Mouse (Mus musculus): ENCODE results near the gene Macrod2.
A peak's percentile ranks its signal among the peaks of the same experiment; 100 is the strongest.

The Macrod2 gene

DNA sequence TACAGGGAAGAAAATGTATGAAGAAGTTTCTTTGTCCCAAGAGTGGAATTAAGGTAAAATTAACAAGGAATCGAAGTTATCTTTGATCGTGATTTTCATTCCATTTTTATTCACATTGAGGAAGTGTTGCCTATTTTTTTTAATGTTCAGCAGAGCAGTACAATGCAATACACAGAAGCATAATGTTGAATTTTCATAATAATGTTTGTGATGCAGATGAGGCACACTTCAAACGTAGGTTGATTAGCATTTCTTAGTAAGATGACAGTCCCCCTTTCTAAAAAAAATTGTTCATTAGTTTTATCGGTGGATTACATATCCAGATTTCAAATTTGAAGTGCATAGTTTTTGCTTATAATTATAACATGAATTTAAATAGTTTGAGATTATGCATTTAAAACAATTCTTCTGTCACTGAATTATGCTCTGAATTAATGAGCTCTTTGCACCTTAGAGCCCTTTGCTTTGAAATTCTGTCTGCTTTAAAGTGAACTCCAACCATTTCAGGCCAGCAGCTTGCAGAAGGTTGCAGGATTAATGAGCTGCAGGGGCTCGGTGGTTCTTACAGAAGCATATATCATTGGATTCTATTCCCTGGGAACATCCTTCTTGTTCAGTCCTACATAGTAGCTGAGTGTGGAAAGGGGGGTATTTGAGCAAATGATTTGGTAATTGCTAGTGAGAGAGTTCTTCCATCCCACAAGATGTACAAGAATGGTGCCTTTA, 787.1 kb downstream of the Macrod2 start:
- DNase-seq (ENCODE audit: extremely low read depth, low read depth, low spot score) = no peak

DNA sequence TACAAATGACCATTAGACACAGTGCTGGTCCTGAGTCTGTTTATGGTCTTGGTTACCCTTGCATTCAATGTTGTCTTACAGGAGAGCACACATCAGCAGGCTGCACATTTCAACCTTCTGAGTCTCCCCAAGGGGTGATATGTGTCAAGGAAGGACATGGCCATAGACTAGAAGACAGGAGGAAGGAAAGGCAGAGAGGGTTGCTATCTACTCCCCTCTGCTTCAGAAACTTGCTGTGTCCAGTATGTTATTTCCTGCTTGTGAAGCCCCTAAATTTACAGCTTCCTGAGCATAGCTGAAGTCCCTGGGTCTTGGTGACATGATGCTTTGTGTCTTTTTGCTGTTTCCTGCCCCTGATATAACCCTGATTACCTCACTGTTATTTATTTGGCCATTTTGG, 799.4 kb downstream of the Macrod2 start:
- DNase-seq (ENCODE audit: extremely low read depth, low read depth, low spot score) = no peak

DNA sequence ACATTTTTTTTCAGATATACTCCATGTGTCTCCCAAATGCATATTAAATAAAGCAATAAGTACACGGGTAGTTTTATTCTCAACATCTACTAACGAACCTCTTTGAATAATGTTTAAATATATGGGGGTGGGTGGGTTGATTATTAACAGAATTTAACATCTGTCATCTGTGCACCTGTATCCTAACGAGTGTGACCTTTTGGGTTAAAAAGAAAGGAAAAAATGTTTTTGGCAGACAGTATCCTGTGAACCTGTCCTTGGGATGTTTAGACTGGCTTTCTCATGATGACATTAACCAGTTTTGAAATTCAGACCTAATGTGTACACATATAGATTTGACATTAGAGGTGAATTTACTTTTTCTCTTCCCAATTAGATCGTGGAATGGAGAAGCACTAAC, 805.4 kb downstream of the Macrod2 start:
- DNase-seq (ENCODE audit: extremely low read depth, low read depth, low spot score) = no peak

DNA sequence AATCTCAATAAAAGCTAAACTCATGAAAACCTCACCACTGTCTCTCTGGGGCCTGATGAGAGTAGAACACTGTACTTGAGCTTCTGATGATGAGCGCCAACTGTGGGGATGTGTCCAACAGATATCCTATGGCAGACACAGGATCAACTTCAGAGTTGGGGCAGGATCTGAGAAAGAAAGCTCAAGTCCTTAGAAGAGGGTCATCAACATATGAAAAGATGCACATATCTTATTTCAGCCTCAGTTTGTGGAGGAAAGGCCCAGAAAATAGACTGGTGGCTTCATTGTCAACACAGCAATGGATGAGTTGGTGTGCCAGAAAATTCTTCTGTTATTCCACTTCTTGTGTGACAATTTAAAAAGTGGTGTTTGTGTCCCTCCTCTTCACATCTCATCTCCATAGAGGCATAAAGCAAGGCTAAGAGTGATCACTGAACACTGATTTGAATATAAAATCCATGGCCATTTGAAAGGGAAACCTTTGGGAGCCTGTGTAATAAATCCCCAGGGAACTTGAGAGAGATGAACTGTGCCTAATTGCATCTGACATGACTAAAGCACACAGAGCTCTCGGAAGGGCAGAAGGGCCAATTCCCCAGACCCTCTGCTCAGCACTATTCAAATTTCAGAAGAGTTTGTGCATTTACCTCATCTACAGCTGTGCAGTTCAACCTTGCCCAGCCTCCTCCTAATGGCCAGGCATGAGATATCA, 806.4 kb downstream of the Macrod2 start:
- DNase-seq (ENCODE audit: extremely low read depth, low read depth, low spot score) = no peak

DNA sequence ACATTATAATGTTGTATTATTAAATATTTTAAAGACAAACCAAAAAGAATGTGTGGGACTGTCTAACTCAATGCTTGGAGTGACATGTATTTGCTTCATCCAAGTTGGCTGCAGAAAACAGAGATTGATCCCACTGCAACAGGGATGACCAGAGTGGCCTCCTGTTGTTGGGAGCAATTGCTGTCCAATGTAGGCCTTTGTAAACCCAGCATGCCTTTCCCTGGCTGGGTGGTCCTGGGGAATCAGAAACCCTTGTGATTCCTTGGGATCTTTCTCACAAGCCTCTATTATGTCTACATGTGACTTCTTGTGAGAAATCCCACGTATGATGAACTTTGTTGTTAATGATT, 806.9 kb downstream of the Macrod2 start:
- no peak for DNase-seq (ENCODE audit: extremely low read depth, low read depth, low spot score)

DNA sequence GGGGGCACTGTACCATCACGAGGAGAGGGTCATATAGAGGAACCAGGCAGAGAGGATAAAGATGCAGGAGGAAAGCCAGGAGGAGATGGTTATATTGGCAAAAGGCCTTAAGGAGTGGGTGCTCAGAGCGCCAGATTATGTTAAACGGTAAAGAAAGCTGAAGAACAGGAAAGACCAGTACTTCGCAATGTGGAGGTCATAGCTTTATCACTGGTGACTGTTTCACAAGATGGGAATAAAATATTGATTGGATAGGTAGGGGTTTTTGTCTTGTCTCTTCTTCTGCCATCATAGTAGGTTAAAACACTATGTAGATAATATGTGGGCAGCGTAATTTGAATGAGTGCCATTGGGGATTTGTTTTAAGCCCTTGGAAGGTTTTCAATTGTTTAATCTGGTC, 816.2 kb downstream of the Macrod2 start:
- DNase-seq (ENCODE audit: extremely low read depth, low read depth, low spot score) = peak; percentile 68

DNA sequence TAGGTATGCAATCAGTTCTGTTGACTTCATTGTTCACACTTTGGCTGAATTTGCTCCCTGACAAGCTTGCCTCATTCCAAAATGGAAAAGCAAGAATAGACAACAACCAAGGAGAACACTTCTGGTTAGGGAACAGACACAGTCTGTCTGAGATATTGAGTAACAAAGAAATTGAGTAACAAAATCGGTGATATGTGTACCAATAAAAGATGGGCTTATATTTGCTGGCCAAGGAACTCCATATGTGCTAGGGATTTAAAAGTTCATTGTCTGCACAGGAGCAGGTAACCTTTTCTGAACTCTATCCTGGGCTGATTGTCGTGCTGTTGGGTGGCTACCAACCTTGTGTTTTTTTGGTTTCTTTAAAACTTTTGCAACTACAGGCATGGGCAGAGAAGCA, 817.2 kb downstream of the Macrod2 start:
- peak; percentile 70 for DNase-seq (ENCODE audit: extremely low read depth, low read depth, low spot score)

DNA sequence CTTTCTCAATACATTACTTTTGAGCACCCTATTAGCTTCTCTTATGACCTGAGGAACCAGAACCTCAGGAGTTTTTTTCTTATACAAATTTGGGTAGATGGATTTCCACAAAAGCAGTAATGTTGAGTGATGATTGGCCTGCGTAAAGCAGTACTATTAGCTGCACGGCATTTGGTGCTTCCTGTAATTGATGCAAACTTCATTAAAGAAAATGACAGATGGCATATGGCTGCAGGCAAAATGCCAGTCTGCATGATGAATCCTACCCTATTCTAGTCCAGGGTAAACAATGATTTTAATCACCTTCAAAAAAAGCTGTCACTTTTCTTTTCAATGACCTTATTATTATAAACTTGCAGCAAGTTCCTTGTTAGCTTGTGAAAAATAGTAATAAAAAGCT, 822.4 kb downstream of the Macrod2 start:
- DNase-seq (ENCODE audit: extremely low read depth, low read depth, low spot score) = no peak

DNA sequence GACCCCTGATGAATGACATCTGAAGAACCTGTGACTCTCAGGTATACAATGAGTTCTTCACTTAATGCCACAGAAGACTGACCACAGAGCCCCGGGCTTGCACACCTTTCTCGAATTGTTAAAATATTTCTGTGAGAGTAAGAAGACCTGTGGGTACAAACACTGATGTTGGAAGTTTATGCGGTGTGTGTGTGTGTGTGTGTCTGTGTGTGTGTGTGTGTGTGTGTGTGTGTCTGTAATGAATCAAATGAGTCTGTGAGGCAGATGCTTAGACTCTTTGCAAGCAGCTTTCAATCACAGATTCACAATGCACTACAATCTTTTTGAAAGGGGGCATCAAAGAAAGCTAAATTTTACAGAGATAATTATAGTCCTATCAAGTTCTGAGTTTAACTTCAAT, 822.8 kb downstream of the Macrod2 start:
- DNase-seq (ENCODE audit: extremely low read depth, low read depth, low spot score) = no peak

DNA sequence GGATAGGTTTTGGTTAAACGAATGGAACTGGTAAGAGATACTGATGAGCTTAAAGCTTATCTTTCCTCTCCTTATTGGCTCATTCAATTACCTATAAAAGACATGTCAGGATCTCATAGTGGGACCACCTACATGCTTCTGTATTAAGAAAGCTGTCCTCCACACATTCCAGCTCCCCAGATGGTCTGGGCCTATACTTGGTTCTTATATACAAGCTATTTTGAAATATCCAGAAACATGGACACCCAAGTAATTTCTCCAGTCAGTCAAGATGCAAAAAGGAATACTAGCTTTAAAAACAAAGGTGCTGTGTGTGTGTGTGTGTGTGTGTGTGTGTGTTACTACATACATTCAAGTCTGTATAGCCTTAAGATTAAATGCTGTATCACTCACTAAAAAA, 833.7 kb downstream of the Macrod2 start:
- no peak for DNase-seq (ENCODE audit: extremely low read depth, low read depth, low spot score)

DNA sequence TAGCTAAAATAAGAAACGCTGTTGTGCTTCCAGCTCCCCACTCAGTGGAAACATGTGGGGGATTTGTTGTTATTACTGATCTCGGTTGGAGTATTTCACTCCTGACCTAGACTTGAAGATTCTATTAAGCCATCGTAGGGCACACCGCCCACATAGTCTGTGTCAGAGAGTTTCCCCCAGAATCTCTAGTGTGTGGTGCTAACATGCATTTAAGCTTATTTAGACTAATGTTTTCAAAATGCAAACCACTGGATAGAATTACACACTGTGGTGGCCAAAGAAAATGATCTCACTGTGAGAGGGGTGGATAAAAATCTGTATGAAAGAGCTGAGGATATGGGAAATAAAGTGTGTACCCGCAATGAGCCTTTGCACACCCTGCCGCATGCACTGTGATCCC, 834.7 kb downstream of the Macrod2 start:
- no peak for DNase-seq (ENCODE audit: extremely low read depth, low read depth, low spot score)

DNA sequence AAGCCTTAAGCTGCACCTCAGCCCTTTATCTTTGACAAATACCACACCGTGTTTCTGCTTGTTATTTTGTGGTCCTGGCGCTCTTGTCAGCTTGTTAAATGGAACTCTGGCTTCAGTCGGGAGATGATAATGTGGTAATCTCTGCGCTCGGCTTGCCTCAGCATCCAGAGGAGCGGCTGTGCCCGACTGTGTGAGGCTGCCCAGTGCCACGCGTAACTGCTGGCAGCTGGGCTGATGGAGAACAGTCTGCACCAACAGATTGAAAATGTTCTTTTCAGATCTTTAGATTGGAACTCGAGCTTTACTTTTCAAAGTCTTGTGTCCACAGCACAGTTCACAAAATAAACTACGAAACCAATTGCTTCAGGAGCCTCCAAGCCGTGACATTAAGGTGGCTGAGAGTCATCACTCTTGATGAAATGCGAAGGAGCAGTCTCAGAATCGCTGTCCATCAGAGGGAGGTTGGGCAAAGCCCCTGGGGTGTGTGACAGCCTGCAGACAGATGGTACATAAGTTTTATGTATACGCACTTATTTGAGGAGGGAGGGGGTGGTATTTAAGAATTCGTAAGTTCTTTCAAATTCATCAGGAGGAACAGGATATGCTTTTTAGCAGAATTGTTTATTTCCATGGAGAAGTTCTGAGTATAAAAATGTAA, 836.0 kb downstream of the Macrod2 start:
- no peak for DNase-seq (ENCODE audit: extremely low read depth, low read depth, low spot score)

DNA sequence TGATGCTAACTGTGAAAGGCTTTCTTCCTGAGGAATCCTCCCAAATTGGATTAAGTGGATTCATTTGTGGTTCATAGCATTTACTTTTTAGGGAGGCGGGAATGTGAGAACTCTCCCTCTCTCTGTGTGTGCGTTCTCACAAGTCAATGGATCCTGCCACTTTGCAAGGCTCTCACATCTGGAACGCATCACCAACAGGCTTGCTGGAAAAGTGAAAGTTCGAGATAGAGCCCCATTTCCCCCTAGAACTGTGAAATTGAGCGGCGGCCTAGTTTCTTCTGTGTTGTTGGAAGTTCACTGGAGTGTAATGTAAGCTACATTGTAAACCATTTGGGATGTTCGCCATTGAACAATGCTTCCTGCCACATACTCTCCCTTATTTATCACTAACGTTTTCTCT, 839.2 kb downstream of the Macrod2 start:
- DNase-seq (ENCODE audit: extremely low read depth, low read depth, low spot score) = no peak

DNA sequence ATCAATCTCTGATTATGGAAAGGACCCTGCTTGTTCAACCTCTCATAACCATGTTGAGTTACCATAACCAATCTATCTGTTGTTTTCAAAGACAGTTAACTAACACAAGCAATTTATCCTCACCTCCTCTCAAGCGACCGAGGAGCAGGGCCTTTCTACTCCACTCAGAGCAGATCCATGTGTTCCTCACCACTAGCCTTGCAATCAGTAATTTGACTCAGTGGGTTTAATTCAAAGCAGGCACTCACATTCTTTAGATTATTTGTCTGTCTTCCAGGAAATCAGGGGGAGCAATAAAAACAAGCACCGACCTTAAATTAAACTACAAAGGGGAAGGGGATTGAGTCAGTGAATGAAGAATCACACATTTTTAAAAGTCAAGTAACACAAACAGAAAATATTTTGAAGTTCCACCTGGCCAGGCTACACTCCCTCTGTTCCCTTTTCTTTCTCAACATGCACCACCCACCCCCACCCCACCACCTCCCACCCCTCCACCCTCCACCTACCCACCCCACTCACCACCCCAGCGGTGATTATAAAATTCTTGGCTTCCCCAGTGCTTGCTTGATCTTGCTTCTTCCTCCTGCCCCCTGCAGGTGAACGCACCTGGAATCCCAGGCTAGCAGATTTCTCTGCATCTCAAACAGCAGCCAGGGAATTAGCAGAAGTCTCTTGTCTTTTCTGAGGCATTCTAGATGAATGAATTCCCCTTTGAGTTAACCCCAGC, 839.8 kb downstream of the Macrod2 start:
- DNase-seq (ENCODE audit: extremely low read depth, low read depth, low spot score) = no peak

DNA sequence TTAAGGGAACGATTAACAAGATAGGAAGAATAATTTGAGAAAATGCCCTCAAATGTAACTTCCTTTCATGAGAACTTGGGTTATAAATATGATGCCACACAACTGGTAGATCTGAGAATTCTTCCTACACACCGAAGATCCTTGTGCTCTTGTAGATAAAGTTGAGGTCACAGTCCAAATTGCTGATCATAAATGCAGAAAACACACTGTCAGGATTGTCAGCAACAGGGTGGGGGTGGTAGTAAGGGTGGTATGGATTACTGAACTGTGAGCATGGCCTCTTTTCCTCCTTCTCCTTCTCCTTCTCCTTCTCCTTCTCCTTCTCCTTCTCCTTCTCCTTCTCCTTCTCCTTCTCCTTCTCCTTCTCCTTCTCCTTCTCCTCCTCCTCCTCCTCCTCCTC, 852.6 kb downstream of the Macrod2 start:
- no peak for DNase-seq (ENCODE audit: extremely low read depth, low read depth, low spot score)

DNA sequence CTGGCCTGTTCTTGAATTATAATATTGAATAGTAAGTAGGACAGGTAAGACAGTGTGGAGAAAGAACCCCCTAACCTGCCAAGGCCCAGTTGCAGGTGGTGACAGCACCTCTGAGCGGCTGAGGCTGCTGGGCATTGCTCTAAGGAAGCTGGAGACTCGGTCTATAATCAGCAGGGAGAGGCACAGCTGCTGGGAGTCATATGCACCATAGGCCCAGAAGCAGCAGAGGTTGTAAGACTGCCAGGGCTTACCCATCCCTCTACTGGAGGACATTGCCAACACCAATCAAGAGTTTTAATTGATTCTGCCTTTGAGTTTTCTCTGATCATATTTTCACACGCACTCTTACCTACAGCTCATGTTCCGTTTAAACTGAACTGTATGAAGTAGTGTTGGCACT, 869.5 kb downstream of the Macrod2 start:
- DNase-seq (ENCODE audit: extremely low read depth, low read depth, low spot score) = no peak

DNA sequence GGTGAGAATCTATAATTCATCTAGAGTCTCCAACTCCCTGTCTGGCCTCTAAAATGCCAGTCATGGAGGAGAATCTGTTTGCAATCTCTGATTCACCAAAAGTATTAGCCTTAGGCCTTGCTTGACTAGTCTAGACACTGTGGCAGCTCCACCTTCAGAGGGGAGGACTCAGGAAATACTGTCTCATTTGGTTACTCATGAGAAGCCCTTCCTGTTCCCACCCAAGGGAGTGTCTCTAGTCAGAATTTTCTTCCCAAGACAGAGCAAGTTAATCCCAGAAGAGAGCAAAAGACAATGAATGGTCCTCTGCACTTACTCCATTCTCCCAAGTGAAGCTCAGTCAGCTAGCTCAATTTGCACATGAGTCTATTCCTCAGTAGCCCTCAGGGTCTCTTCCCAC, 871.5 kb downstream of the Macrod2 start:
- no peak for DNase-seq (ENCODE audit: extremely low read depth, low read depth, low spot score)

DNA sequence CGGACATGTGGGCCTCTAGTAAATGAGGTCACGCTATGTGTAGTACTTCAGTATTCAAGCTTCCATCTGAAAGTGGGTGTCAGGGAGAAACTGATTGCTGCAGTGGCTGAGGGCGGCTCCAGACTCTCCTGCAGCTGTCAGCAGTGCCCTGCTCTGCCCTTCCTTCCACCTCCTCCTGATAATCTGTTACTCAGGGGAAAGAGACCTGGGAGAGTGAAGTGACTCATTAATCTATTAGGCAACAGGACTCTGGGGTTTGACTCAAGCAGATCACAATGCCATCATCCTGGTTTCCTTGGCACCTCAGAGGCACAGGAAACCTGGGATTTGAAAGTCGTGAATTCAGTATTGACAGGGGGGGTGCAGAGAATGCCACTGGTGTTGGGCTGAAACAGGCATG, 876.4 kb downstream of the Macrod2 start:
- peak; percentile 11 for DNase-seq (ENCODE audit: extremely low read depth, low read depth, low spot score)

DNA sequence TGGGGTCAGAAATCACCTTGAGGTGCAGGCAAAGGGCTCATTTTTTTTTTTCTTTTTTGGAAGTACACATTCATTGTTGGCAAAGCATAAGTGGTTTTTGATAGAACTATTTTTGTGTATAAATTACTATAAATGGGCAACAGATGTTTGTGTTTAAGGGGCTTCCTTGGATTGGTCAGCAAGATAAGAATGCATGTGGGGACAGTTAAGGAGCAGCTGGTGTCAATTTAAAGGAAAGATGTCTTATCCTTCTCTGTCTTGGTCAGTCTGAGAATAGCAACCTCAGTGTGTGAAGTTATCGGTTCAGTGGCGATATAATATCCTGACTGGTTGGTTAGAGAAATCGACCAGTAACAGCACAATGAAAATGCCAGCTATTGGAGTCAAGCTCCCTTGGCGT, 877.9 kb downstream of the Macrod2 start:
- DNase-seq (ENCODE audit: extremely low read depth, low read depth, low spot score) = no peak

DNA sequence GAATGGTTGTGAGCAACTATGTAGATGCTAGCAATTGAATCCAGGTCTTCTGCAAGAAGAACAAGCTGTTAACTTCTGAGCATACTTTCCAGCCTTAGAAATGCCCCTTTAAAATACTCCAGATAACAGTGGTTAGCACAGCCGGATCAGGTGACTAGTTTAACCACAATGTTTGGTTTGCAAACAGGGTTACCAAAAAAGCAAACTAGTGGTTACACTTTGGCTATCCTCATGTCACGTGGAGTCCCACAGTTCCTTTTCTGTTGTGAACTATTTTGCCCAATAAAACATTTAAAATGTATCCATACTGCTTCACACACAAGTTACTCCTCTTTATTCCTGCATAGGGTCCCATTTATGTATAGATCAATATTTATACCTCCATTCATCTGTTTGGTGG, 879.2 kb downstream of the Macrod2 start:
- no peak for DNase-seq (ENCODE audit: extremely low read depth, low read depth, low spot score)

DNA sequence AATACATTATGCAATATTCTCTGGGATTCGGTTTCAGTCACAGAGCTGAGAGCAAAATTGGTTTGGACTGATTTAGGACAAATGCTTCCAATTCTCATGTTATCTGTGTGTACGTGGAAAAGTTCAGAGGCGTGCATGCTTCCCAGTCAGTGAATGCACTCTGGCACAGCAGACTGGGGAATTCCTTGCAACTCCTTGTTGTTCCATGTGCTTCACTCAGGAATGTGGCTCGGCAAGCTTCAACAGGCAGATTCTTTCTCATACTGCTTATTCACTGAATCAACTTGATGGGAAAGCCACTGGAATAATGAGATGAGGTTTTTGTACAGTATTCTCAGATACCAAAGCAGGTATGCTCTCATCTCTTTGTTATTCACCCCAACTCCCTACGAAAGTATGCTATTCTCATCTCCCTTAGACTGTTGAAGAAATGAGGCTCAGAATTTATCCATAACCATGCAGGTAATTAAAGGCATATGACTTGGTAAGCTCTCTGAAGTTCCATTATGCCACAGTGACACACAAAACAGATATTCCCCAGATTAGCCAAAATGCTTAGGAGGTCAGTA, 884.1 kb downstream of the Macrod2 start:
- DNase-seq (ENCODE audit: extremely low read depth, low read depth, low spot score) = no peak

Data from fat pad, adult 2 months (tissue).